Mouse (Mus musculus) layer of hippocampus, adult 11-12 months (tissue): Measurements from ENCODE around the gene Prpf38b.
"Not testable (repeated sequence)": the region's sequence is repeated elsewhere in the genome, so short reads cannot be mapped to it uniquely, and the experiment has no call there.

Experiments
- DNase-seq: peaks from one replicate; pipeline ENCODE4 v3.0.0; 2022; ENCODE audit warnings: low spot score

The Prpf38b gene

GRCm38 (mm10) chr3:108900681-108901080 is 10.8 kb downstream of the Prpf38b start:
- DNase-seq: no peak

- DNase-seq: no peak
Measured at GRCm38 (mm10) chr3:108900147-108900546, 11.4 kb downstream of the Prpf38b start.

- no peak for DNase-seq
Measured at GRCm38 (mm10) chr3:108898640-108899039, 12.9 kb downstream of the Prpf38b start.

- no peak for DNase-seq
Measured at GRCm38 (mm10) chr3:108892914-108893313, 18.6 kb downstream of the Prpf38b start.

- no peak for DNase-seq
Measured at GRCm38 (mm10) chr3:108892080-108892479, 19.4 kb downstream of the Prpf38b start.

- DNase-seq: no peak
Measured at GRCm38 (mm10) chr3:108889908-108890307, 21.6 kb downstream of the Prpf38b start, which contains the start of gene Fndc7. Gene Fndc7, minus strand, starts transcription at chr3:108890008.

- DNase-seq: no peak
Measured at GRCm38 (mm10) chr3:108887618-108887975, 23.9 kb downstream of the Prpf38b start.

- no peak for DNase-seq
Measured at GRCm38 (mm10) chr3:108886934-108887617, 24.5 kb downstream of the Prpf38b start.

- DNase-seq: no peak
Measured at GRCm38 (mm10) chr3:108885686-108886530, 25.6 kb downstream of the Prpf38b start.

- no peak for DNase-seq
Measured at GRCm38 (mm10) chr3:108884706-108885289, 26.7 kb downstream of the Prpf38b start.

GRCm38 (mm10) chr3:108883067-108883466 is 28.5 kb downstream of the Prpf38b start:
- DNase-seq: no peak

- DNase-seq: not testable (repeated sequence)
Measured at GRCm38 (mm10) chr3:108881873-108882272, 29.7 kb downstream of the Prpf38b start.

- peak; percentile 39 for DNase-seq
Measured at GRCm38 (mm10) chr3:108880544-108881507, 30.7 kb downstream of the Prpf38b start.

- DNase-seq: no peak
Measured at GRCm38 (mm10) chr3:108879836-108880435, 31.6 kb downstream of the Prpf38b start.

- no peak for DNase-seq
Measured at GRCm38 (mm10) chr3:108879129-108879528, 32.4 kb downstream of the Prpf38b start.

GRCm38 (mm10) chr3:108870631-108871030 is 40.9 kb downstream of the Prpf38b start:
- no peak for DNase-seq

GRCm38 (mm10) chr3:108867449-108867848 is 44.1 kb downstream of the Prpf38b start:
- DNase-seq: no peak

- no peak for DNase-seq
Measured at GRCm38 (mm10) chr3:108865676-108866075, 45.9 kb downstream of the Prpf38b start.

GRCm38 (mm10) chr3:108865129-108865528 is 46.4 kb downstream of the Prpf38b start:
- DNase-seq: no peak

- no peak for DNase-seq
Measured at GRCm38 (mm10) chr3:108863091-108863490, 48.4 kb downstream of the Prpf38b start.

GRCm38 (mm10) chr3:108862282-108862681 is 49.2 kb downstream of the Prpf38b start:
- not testable (repeated sequence) for DNase-seq
